Mouse (Mus musculus) myocyte (in vitro differentiated cells): ENCODE results near the gene Abhd10. TPM values are rescaled to one million over a fixed set of nuclear protein-coding genes. Genes with fewer than 3 reads are reported as not detected.

Source experiments
- H3K27me3 ChIP-seq: one replicate; pipeline ENCODE4 v1.6.1; 2011; ENCODE audit not compliant: control insufficient read depth, insufficient read depth, insufficient read length
- H3K36me3 ChIP-seq: one replicate; pipeline ENCODE4 v1.6.1; 2011; ENCODE audit not compliant: control insufficient read depth, insufficient read depth
- H3K4me2 ChIP-seq: one replicate; pipeline ENCODE4 v1.6.1; 2011; ENCODE audit warnings: low read depth, control low read depth
- H3K4me3 ChIP-seq: one replicate; pipeline ENCODE4 v1.5.1; 2011; ENCODE audit warnings: mild to moderate bottlenecking, control low read depth, moderate library complexity
- H3K79me2 ChIP-seq: one replicate; pipeline ENCODE4 v1.6.1; 2011; ENCODE audit not compliant: control insufficient read depth, insufficient read depth
- H3ac ChIP-seq: one replicate; pipeline ENCODE4 v1.6.1; 2011; ENCODE audit not compliant: control insufficient read depth, insufficient read length
- CEBPB ChIP-seq: IDR thresholded peaks from 2 replicates; pipeline ENCODE4 v1.6.1; 2011; ENCODE audit warnings: mild to moderate bottlenecking, moderate library complexity; ENCODE audit not compliant: poor library complexity, insufficient read depth, severe bottlenecking
- E2F4 ChIP-seq: IDR thresholded peaks from one replicate; pipeline ENCODE4 v1.6.1; 2011; ENCODE audit warnings: mild to moderate bottlenecking, control low read depth, moderate library complexity; ENCODE audit not compliant: insufficient read depth
- MAX ChIP-seq: IDR thresholded peaks from one replicate; pipeline ENCODE4 v1.6.1; 2011; ENCODE audit warnings: low read depth, mild to moderate bottlenecking, control low read depth
- MYOD1 ChIP-seq, 3 experiments: IDR thresholded peaks; one replicate each; pipeline ENCODE4 v1.6.1; 2011; ENCODE audit warnings: control low read depth in 2 of 3, low read depth in 2 of 3, mild to moderate bottlenecking in 2 of 3, moderate library complexity in 1 of 3; ENCODE audit not compliant: insufficient read length in 2 of 3, control insufficient read depth in 1 of 3
- MYOG ChIP-seq, 3 experiments: IDR thresholded peaks; one replicate each; pipeline ENCODE4 v1.6.1; 2011; ENCODE audit warnings: control low read depth in 2 of 3, low read depth in 2 of 3, mild to moderate bottlenecking in 2 of 3; ENCODE audit not compliant: insufficient read length in 2 of 3, control insufficient read depth in 1 of 3, insufficient read depth in 1 of 3
- POLR2A ChIP-seq: IDR thresholded peaks from one replicate; pipeline ENCODE4 v1.6.1; 2011; ENCODE audit warnings: low read depth, mild to moderate bottlenecking, control low read depth, moderate library complexity; ENCODE audit not compliant: insufficient read length
- POLR2AphosphoS2 ChIP-seq: IDR thresholded peaks from one replicate; pipeline ENCODE4 v1.6.1; 2011; ENCODE audit warnings: low read depth, control low read depth; ENCODE audit not compliant: insufficient read length
- REST ChIP-seq: IDR thresholded peaks from one replicate; pipeline ENCODE4 v1.6.1; 2011; ENCODE audit warnings: mild to moderate bottlenecking, control low read depth, moderate library complexity; ENCODE audit not compliant: insufficient read depth, insufficient read length
- SRF ChIP-seq: IDR thresholded peaks from one replicate; pipeline ENCODE4 v1.6.1; 2011; ENCODE audit warnings: low read depth; ENCODE audit not compliant: control insufficient read depth, insufficient read length
- TCF12 ChIP-seq: IDR thresholded peaks from one replicate; pipeline ENCODE4 v1.6.1; 2011; ENCODE audit warnings: mild to moderate bottlenecking, control low read depth; ENCODE audit not compliant: poor library complexity, insufficient read depth, severe bottlenecking
- TCF3 ChIP-seq: IDR thresholded peaks from one replicate; pipeline ENCODE4 v1.6.1; 2011; ENCODE audit warnings: low read depth, control low read depth; ENCODE audit not compliant: insufficient read length
- USF1 ChIP-seq: IDR thresholded peaks from one replicate; pipeline ENCODE4 v1.6.1; 2011; ENCODE audit warnings: low read depth, mild to moderate bottlenecking, control low read depth, moderate library complexity
- polyA plus RNA-seq: library from polyadenylated mRNA; unstranded; fragments of >200 nt; fragmentation: generic; extraction: Trizol; gene quantifications from one replicate; pipeline ENCODE4 v1.2.1, GENCODE M21; 2012; ENCODE audit warnings: missing spikeins

The Abhd10 gene
- polyA plus RNA-seq, 1 experiment: 6.9 TPM

- no peaks in the 10 kb centered on the region for H3K79me2 ChIP-seq
- H3K36me3 ChIP-seq: no peaks in the 10 kb centered on the region
- no peak overlapping the region for H3ac ChIP-seq
- H3K27me3 ChIP-seq: no peaks in the 10 kb centered on the region
- no peak overlapping the region for H3K4me2 ChIP-seq
- TF ChIP-seq REST (no peak), USF1 (no peak), TCF3 (no peak), TCF12 (no peak), CEBPB (no peak), E2F4 (no peak)
- no peak overlapping the region for H3K4me3 ChIP-seq
These were observed 49.9 kb downstream of the Abhd10 start for GRCm38 (mm10) chr16:45692851-45693250.

GRCm38 (mm10) chr16:45690178-45690577 lies 52.6 kb downstream of the Abhd10 start:
- Histone ChIP-seq H3ac (no peak overlapping the region), H3K4me3 (no peak overlapping the region), H3K79me2 (no peaks in the 10 kb centered on the region), H3K27me3 (peaks cover 10% of the 10 kb centered on the region), H3K36me3 (no peaks in the 10 kb centered on the region), H3K4me2 (no peak overlapping the region)
- no peak for TF ChIP-seq POLR2A
- TF ChIP-seq REST: no peak
- TF ChIP-seq CEBPB: no peak
- no peak for TF ChIP-seq TCF12
- no peak for TF ChIP-seq MYOG (IDR thresholded peaks at IDR 0.05; ENCODE audit: control insufficient read depth in 1 of 3, insufficient read depth in 1 of 3, insufficient read length in 2 of 3, low read depth in 2 of 3)
- TF ChIP-seq MYOD1 (IDR thresholded peaks at IDR 0.05; ENCODE audit: control insufficient read depth in 1 of 3, insufficient read length in 2 of 3, low read depth in 2 of 3): no peak
- no peak for TF ChIP-seq SRF
- TF ChIP-seq MAX: no peak
- no peak for TF ChIP-seq POLR2AphosphoS2
- no peak for TF ChIP-seq TCF3

- TF ChIP-seq REST: no peak
- no peak for TF ChIP-seq POLR2A
- no peak for TF ChIP-seq POLR2AphosphoS2
- no peak for TF ChIP-seq MYOD1 (IDR thresholded peaks at IDR 0.05; ENCODE audit: control insufficient read depth in 1 of 3, insufficient read length in 2 of 3, low read depth in 2 of 3)
- TF ChIP-seq CEBPB: no peak
- TF ChIP-seq SRF: no peak
- TF ChIP-seq MYOG (IDR thresholded peaks at IDR 0.05; ENCODE audit: control insufficient read depth in 1 of 3, insufficient read depth in 1 of 3, insufficient read length in 2 of 3, low read depth in 2 of 3): no peak
- TF ChIP-seq TCF3: no peak
- TF ChIP-seq TCF12: no peak
- TF ChIP-seq MAX: no peak
- TF ChIP-seq E2F4: no peak
- no peak for TF ChIP-seq USF1
- Histone ChIP-seq H3ac (no peak overlapping the region), H3K79me2 (no peaks in the 10 kb centered on the region), H3K36me3 (no peaks in the 10 kb centered on the region), H3K27me3 (peaks cover 10% of the 10 kb centered on the region), H3K4me3 (no peak overlapping the region), H3K4me2 (no peak overlapping the region)
These were observed 55.9 kb downstream of the Abhd10 start for GRCm38 (mm10) chr16:45686833-45687232.

GRCm38 (mm10) chr16:45685295-45685694 lies 57.5 kb downstream of the Abhd10 start:
- Histone ChIP-seq H3K4me3 (no peak overlapping the region), H3K27me3 (peaks cover 18% of the 10 kb centered on the region), H3ac (no peak overlapping the region), H3K4me2 (no peak overlapping the region), H3K36me3 (no peaks in the 10 kb centered on the region), H3K79me2 (no peaks in the 10 kb centered on the region)
- TF ChIP-seq MAX: no peak
- no peak for TF ChIP-seq CEBPB
- no peak for TF ChIP-seq SRF
- no peak for TF ChIP-seq TCF12
- TF ChIP-seq E2F4: no peak
- TF ChIP-seq USF1: no peak
- TF ChIP-seq POLR2AphosphoS2: no peak
- no peak for TF ChIP-seq TCF3
- TF ChIP-seq REST: no peak
- TF ChIP-seq POLR2A: no peak
- TF ChIP-seq MYOG (IDR thresholded peaks at IDR 0.05; ENCODE audit: control insufficient read depth in 1 of 3, insufficient read depth in 1 of 3, insufficient read length in 2 of 3, low read depth in 2 of 3): no peak
- TF ChIP-seq MYOD1 (IDR thresholded peaks at IDR 0.05; ENCODE audit: control insufficient read depth in 1 of 3, insufficient read length in 2 of 3, low read depth in 2 of 3): no peak

- no peaks in the 10 kb centered on the region for H3K79me2 ChIP-seq
- no peaks in the 10 kb centered on the region for H3K36me3 ChIP-seq
- H3K4me3 ChIP-seq: no peak overlapping the region
- H3ac ChIP-seq: no peak overlapping the region
- TF ChIP-seq CEBPB (no peak), E2F4 (no peak), POLR2AphosphoS2 (no peak), MYOG (IDR thresholded peaks at IDR 0.05; ENCODE audit: control insufficient read depth in 1 of 3, insufficient read depth in 1 of 3, insufficient read length in 2 of 3, low read depth in 2 of 3) (no peak), REST (no peak), MYOD1 (IDR thresholded peaks at IDR 0.05; ENCODE audit: control insufficient read depth in 1 of 3, insufficient read length in 2 of 3, low read depth in 2 of 3) (no peak), POLR2A (no peak), MAX (no peak), USF1 (peak; percentile 20)
- H3K4me2 ChIP-seq: no peak overlapping the region
- H3K27me3 ChIP-seq: peaks cover 18% of the 10 kb centered on the region
These were observed 57.9 kb downstream of the Abhd10 start for GRCm38 (mm10) chr16:45684815-45685214.
